Mouse (Mus musculus): ENCODE measurements around the gene Hecw2. TPM values are rescaled to one million over a fixed set of nuclear protein-coding genes. Genes with fewer than 3 reads are reported as not detected.

Gene Hecw2
- total and polyA plus RNA-seq, 2 experiments from 2014 or later: 6.2 to 22.2 TPM

- 82% methylated on average over 9 of the region's 9 CpGs for WGBS
- ATAC-seq (ENCODE audit: low FRiP score) (no peak), DNase-seq (ENCODE audit: low spot score) (peak; percentile 67)
Measured at GRCm38 (mm10) chr1:53829089-53829488, 365.9 kb downstream of the Hecw2 start.

GRCm38 (mm10) chr1:53824446-53825337 lies 370.3 kb downstream of the Hecw2 start:
- H3K4me1 ChIP-seq (ENCODE audit: insufficient read depth, low read length): no peaks in the 10 kb centered on the region; the same call in 1 of the 2 replicates
- DNase-seq (ENCODE audit: low spot score): peak; percentile 10
- H3K36me3 ChIP-seq (ENCODE audit: insufficient read depth, low read length): 0 out of 2 replicates have a peak, but pooled peaks cover 4% of the 10 kb centered on the region
- no peak for TF ChIP-seq CTCF (IDR thresholded peaks at IDR 0.05)
- H3K4me2 ChIP-seq (ENCODE audit: low read depth, low read length, poor library complexity, severe bottlenecking): no peak overlapping the region
- no peak for ATAC-seq (ENCODE audit: low FRiP score)
- WGBS: 70% methylated on average over 9 of the region's 9 CpGs
- no peaks in the 10 kb centered on the region for H3K27me3 ChIP-seq (ENCODE audit: insufficient read depth, low read length)
- no peak overlapping the region for H3K4me3 ChIP-seq (ENCODE audit: low read depth, low read length)
- no peak overlapping the region for H3K27ac ChIP-seq (ENCODE audit: low read depth, low read length)
- H3K9ac ChIP-seq (replicated peaks; ENCODE audit: low read length, poor library complexity, severe bottlenecking): no peak overlapping the region
- no peaks in the 10 kb centered on the region for H3K9me3 ChIP-seq (ENCODE audit: low read length)

More at GRCm38 (mm10) chr1:53829089-53829488, 365.9 kb downstream of the Hecw2 start:
- Histone ChIP-seq H3K4me1 (ENCODE audit: insufficient read depth, low read length) (no peaks in the 10 kb centered on the region; the same call in 1 of the 2 replicates), H3K36me3 (ENCODE audit: insufficient read depth, low read length) (0 out of 2 replicates have a peak, but pooled peaks cover 6% of the 10 kb centered on the region), H3K9me3 (ENCODE audit: low read length) (no peaks in the 10 kb centered on the region), H3K4me2 (ENCODE audit: low read depth, low read length, poor library complexity, severe bottlenecking) (no peak overlapping the region), H3K4me3 (ENCODE audit: low read depth, low read length) (no peak overlapping the region), H3K9ac (replicated peaks; ENCODE audit: low read length, poor library complexity, severe bottlenecking) (no peak overlapping the region), H3K27me3 (ENCODE audit: insufficient read depth, low read length) (no peaks in the 10 kb centered on the region), H3K27ac (ENCODE audit: low read depth, low read length) (no peak overlapping the region)
- TF ChIP-seq CTCF (IDR thresholded peaks at IDR 0.05): no peak

- peak overlapping the region; percentile 44; the same call in 1 of the 2 replicates for H3K27ac ChIP-seq (ENCODE audit: low read depth, low read length)
- no peak overlapping the region for H3K9ac ChIP-seq (replicated peaks; ENCODE audit: low read length, poor library complexity, severe bottlenecking)
- no peak for TF ChIP-seq CTCF (IDR thresholded peaks at IDR 0.05)
- no peaks in the 10 kb centered on the region for H3K9me3 ChIP-seq (ENCODE audit: low read length)
- DNase-seq (ENCODE audit: low spot score): peak; percentile 86
- no peaks in the 10 kb centered on the region; the same call in 1 of the 2 replicates for H3K4me1 ChIP-seq (ENCODE audit: insufficient read depth, low read length)
- H3K4me3 ChIP-seq (ENCODE audit: low read depth, low read length): peak overlapping the region; percentile 4; the same call in 1 of the 2 replicates
- H3K36me3 ChIP-seq (ENCODE audit: insufficient read depth, low read length): 0 out of 2 replicates have a peak, but pooled peaks cover 4% of the 10 kb centered on the region
- peak; percentile 91 for ATAC-seq (ENCODE audit: low FRiP score)
- 1% methylated on average over 10 of the region's 10 CpGs for WGBS
- peak overlapping the region; percentile 33 for H3K4me2 ChIP-seq (ENCODE audit: low read depth, low read length, poor library complexity, severe bottlenecking)
- no peaks in the 10 kb centered on the region for H3K27me3 ChIP-seq (ENCODE audit: insufficient read depth, low read length)
Measured at GRCm38 (mm10) chr1:53823687-53824445, 371.1 kb downstream of the Hecw2 start.

GRCm38 (mm10) chr1:53821983-53822382 lies 373.0 kb downstream of the Hecw2 start:
- DNase-seq (ENCODE audit: low spot score): no peak
- TF ChIP-seq CTCF (IDR thresholded peaks at IDR 0.05): no peak
- no peak for ATAC-seq (ENCODE audit: low FRiP score)

GRCm38 (mm10) chr1:53820041-53820632 lies 374.8 kb downstream of the Hecw2 start:
- H3K9ac ChIP-seq (replicated peaks; ENCODE audit: low read length, poor library complexity, severe bottlenecking): no peak overlapping the region
- no peak overlapping the region for H3K27ac ChIP-seq (ENCODE audit: low read depth, low read length)
- no peak overlapping the region for H3K4me2 ChIP-seq (ENCODE audit: low read depth, low read length, poor library complexity, severe bottlenecking)
- 0 out of 2 replicates have a peak, but pooled peaks cover 4% of the 10 kb centered on the region for H3K36me3 ChIP-seq (ENCODE audit: insufficient read depth, low read length)
- DNase-seq (ENCODE audit: low spot score) (no peak), ATAC-seq (ENCODE audit: low FRiP score) (no peak)
- H3K4me3 ChIP-seq (ENCODE audit: low read depth, low read length): no peak overlapping the region
- TF ChIP-seq CTCF (IDR thresholded peaks at IDR 0.05): no peak
- H3K9me3 ChIP-seq (ENCODE audit: low read length): no peaks in the 10 kb centered on the region
- H3K4me1 ChIP-seq (ENCODE audit: insufficient read depth, low read length): no peaks in the 10 kb centered on the region; the same call in 1 of the 2 replicates
- WGBS: 64% methylated on average over 5 of the region's 5 CpGs
- no peaks in the 10 kb centered on the region for H3K27me3 ChIP-seq (ENCODE audit: insufficient read depth, low read length)

More at GRCm38 (mm10) chr1:53821983-53822382, 373.0 kb downstream of the Hecw2 start:
- Histone ChIP-seq H3K9me3 (ENCODE audit: low read length) (no peaks in the 10 kb centered on the region), H3K4me1 (ENCODE audit: insufficient read depth, low read length) (no peaks in the 10 kb centered on the region; the same call in 1 of the 2 replicates), H3K4me2 (ENCODE audit: low read depth, low read length, poor library complexity, severe bottlenecking) (no peak overlapping the region), H3K36me3 (ENCODE audit: insufficient read depth, low read length) (0 out of 2 replicates have a peak, but pooled peaks cover 4% of the 10 kb centered on the region), H3K4me3 (ENCODE audit: low read depth, low read length) (no peak overlapping the region), H3K27me3 (ENCODE audit: insufficient read depth, low read length) (no peaks in the 10 kb centered on the region), H3K9ac (replicated peaks; ENCODE audit: low read length, poor library complexity, severe bottlenecking) (no peak overlapping the region), H3K27ac (ENCODE audit: low read depth, low read length) (no peak overlapping the region)

All from midbrain, postnatal 0 days (tissue).